Mouse (Mus musculus) ES-Bruce4 (cell line): ENCODE results near the gene Sgk1.

ENCODE experiments used
- CTCF ChIP-seq: IDR thresholded peaks from one replicate; pipeline ENCODE4 v1.8.1; 2011; ENCODE audit warnings: low read depth, low read length
- EP300 ChIP-seq: IDR thresholded peaks from 2 replicates; pipeline ENCODE4 v1.6.1; 2011; ENCODE audit warnings: low read depth, low read length; ENCODE audit not compliant: insufficient read depth
- POLR2A ChIP-seq: IDR thresholded peaks from one replicate; pipeline ENCODE4 v1.8.1; 2011; ENCODE audit warnings: low read length; ENCODE audit not compliant: insufficient read depth

DNA sequence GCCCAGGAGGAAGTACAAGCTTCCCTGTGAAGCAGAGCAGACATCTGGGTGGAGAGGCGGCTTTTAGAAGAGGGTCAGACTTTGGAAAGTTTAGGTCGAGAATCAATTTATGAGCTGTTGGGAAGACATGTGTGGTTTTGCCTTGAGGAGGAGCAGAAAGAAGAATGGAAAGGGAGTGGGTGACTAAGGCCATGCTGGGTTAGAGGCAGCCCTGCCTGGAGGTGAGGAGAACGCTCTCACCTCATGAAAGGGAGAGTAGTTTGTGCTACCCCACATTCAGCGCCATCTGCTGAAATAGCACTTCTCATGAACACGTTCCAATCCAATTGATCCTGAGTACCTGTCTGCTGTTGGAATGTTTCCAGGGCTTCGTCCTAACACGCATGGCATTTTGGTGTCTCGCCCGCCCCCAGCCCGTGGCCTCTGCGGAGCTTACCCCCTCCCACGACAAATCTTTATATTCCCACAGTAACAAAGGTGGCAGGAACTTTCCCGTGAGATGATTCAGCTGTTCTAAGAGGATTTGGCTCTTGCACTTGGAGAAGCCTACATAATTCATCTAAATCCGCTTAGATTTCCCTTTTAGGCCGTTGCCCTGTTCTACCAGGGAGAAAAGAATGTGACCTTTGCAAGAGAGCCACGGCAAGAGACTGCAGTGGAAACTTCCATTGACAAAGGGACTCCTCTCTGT, 135.6 kb downstream of the Sgk1 start:
- TF ChIP-seq CTCF (no peak), POLR2A (no peak), EP300 (no peak)
